Mouse (Mus musculus): ENCODE results near the gene Rad51d.

The Rad51d gene

DNA sequence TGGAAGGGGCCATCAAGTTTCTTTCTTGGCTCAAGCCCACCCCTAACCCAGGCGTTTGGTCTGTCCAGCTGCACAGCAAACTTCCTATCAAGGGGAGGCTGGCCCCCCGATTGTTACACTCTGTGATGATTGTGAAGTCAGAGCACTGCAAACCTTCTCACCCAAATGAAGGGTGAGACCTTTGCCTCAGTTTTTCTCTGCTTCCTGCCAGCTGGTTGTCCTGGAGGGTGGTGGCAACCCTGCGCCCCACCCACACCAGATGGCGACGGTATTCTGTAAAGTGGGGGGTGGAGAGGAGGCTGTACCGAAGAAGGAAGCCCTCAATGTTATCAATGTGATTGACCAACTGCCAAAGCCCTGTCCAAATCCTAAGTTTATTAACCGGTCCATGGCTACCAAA, 1.5 kb upstream of the Rad51d start, which contains the start of gene Fndc8:
TSS of gene Fndc8 (plus strand) at position 189 of the 400 bp plus-strand sequence.
- no peak for DNase-seq (ENCODE audit: low spot score)

DNA sequence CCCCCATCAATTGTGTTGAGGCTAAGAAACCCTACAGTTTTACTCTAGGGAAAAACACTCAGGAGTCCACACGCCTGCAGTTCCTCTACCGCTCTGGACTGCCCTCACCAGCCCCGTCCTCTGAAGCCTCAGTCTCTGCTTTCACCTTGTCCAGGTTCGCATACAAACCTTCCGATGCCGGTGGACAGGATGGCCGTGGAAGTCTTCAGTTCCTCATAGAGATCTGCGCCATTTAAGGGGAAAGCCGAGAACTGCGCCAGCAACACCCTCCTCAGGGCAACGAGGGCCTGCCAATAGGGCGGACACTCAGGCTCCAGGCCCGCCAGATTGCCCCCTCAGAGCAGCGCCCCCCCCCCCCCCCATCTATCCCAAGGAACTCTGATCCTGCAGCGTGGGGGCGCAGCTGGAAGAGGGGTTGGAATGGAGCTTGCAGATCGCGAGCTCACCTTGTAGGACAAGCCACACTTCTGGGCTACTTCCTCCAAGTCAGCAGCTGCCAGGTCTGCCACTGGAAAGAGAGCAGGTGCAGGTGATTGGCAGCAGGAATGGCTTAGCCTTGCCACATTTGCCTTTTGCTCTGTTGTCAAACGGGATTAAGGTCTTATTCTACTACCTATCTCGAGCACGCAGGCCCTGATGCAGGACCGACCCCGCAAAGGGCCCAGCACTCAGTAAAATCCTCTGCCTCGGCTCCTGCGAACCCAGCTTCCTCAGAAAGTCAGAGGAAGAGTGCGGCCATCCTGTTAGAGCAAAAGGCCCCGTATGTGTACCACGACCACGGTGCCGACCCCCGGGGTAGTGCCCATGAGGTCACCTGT, 681 bp downstream of the Rad51d start:
- peak; percentile 21 for DNase-seq (ENCODE audit: low spot score)

- DNase-seq (ENCODE audit: low spot score), result no peak
Measured at GRCm38 (mm10) chr11:82888491-82888946, 1.9 kb downstream of the Rad51d start.

DNA sequence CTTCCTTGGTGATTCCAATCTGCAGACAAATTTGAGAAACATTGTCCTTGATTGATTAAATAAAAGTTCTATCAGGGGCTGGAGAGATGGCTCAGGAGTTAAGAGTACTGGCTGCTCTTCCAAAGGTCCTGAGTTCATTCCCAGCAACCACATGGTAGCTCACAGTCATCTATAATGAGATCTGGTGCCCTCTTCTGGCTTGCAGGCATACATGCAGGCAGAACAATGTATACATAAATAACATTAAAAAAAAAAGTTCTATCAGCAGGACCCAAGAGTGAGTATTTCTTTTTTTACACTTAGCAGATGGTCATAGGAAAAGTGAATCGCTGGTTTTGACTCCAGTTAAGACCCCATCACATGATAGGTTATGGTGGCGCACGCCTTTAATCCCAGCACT, 3.9 kb downstream of the Rad51d start:
- DNase-seq (ENCODE audit: low spot score), result no peak

DNA sequence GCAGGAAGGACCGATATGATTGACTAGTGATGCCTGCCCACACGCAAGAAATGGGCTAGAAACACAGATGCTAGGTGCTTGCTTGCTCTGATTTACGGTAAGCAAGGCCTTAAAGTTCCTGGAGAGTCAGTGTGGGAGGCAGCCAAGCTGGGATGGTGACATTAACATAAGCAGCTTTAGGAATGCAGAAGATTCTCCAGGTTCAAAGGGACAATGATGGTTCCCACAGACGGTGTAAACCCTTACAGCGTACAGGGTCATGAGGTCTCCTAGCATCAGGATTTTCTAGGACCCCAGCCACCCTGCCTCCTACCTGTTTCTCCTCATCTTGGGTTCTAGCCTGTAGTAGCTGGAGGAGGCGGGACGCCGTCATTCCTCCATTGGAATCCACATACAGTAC, 7.2 kb downstream of the Rad51d start:
- DNase-seq (ENCODE audit: low spot score), result no peak

DNA sequence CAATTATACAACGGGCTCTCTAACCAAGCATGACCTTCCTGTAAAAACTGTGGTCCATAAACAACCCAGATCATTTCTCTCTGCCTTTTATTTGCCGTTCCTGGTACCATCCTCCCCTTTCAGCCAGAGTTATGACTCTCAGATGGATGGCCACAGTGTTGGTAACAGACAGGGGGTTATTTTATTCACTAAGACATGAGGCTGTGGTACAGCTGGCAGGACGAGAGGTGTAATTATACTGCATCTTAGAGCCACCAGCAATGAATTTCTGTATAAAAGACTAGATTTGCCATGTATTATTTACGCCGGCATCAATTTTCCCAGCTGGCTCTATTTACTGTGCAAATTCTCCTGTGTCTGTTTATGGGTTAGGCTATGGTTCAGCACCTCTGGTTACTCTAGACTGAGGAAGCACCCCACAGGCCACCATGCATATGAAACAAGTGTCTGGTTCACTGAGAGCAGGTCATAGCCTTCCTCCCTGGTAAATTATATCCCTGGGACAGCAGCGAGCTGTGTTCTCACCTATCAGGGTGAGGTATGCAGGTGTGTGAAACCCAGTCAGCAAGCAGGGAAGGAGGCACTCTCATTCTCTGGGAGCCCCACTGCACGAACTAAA, 12.6 kb downstream of the Rad51d start:
- DNase-seq (ENCODE audit: low spot score), result no peak

- no peak for DNase-seq (ENCODE audit: low spot score)
Measured at GRCm38 (mm10) chr11:82875631-82876030, 14.8 kb downstream of the Rad51d start.

- no peak for DNase-seq (ENCODE audit: low spot score)
Measured at GRCm38 (mm10) chr11:82874924-82875323, 15.5 kb downstream of the Rad51d start.

GRCm38 (mm10) chr11:82871031-82871446, 19.4 kb downstream of the Rad51d start, which contains the start of gene Rffl:
Rffl (minus strand) TSS chr11:82871210.
- DNase-seq (ENCODE audit: low spot score), result peak; percentile 94

- DNase-seq (ENCODE audit: low spot score), result peak; percentile 58
Measured at GRCm38 (mm10) chr11:82870173-82871030, 20.0 kb downstream of the Rad51d start.

GRCm38 (mm10) chr11:82869506-82870172, 20.8 kb downstream of the Rad51d start:
- no peak for DNase-seq (ENCODE audit: low spot score)

GRCm38 (mm10) chr11:82867956-82868355, 22.5 kb downstream of the Rad51d start:
- DNase-seq (ENCODE audit: low spot score), result no peak

- DNase-seq (ENCODE audit: low spot score), result no peak
Measured at GRCm38 (mm10) chr11:82866850-82867564, 23.4 kb downstream of the Rad51d start.

DNA sequence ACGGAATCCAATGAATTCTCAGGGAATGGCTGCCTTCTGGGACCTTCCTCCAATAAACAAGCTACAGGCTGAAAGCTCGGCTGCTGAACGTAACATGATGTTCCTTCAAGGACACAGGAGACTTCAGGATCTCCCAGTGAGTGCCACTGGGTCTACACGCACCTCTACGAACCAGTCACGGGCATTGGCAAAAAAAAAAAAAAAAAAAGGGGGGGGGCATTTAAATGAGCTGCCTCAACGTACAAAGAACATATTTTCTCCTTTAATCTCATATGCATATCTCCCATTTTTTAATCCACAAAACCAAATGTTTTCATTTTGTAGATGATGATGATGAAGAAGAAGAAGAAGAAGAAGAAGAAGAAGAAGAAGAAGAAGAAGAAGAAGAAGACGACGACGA, 24.5 kb downstream of the Rad51d start:
- no peak for DNase-seq (ENCODE audit: low spot score)

GRCm38 (mm10) chr11:82863488-82863931, 26.9 kb downstream of the Rad51d start:
- no peak for DNase-seq (ENCODE audit: low spot score)

- no peak for DNase-seq (ENCODE audit: low spot score)
Measured at GRCm38 (mm10) chr11:82863059-82863458, 27.4 kb downstream of the Rad51d start.

DNA sequence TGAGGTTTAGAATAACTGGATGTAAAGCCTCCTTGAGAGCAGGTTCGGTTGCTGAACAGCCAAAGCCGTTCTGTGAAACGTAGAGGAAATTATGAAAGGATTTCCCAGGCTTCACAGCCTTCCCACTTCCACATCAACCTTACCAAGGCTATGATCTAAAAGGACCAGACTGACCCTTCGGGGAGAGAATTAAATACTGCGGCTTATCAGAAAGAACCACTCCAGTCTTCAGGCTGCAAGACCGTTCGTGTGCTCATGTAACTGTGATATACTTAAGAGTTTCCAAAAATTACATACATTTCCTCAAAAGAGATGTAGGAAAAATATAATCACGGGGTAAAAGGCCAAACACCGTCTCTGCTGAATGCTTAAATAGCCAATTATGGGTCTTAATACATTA, 27.8 kb downstream of the Rad51d start:
- no peak for DNase-seq (ENCODE audit: low spot score)

- no peak for DNase-seq (ENCODE audit: low spot score)
Measured at GRCm38 (mm10) chr11:82861558-82861957, 28.9 kb downstream of the Rad51d start.

DNA sequence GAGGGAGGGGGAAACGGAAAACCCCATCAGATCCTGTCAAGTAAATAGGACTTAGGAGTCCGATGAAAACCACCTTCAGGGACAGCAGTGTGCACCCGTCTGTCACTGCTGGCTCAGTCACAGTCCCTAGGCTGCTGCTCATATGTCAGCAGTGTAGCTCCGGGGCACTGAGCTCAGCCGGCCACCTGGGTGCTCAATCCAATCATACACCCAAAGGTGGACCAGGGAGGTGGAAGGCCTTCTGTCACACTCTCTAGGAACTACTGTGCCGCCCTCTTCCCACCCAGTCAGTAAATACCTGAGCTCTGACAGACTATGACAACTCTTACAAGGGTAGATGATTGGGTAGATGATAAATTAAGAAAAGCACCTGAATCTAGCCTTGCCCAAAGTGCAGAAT, 29.7 kb downstream of the Rad51d start:
- DNase-seq (ENCODE audit: low spot score), result no peak

GRCm38 (mm10) chr11:82857307-82857848, 33.0 kb downstream of the Rad51d start:
- DNase-seq (ENCODE audit: low spot score), result no peak

DNA sequence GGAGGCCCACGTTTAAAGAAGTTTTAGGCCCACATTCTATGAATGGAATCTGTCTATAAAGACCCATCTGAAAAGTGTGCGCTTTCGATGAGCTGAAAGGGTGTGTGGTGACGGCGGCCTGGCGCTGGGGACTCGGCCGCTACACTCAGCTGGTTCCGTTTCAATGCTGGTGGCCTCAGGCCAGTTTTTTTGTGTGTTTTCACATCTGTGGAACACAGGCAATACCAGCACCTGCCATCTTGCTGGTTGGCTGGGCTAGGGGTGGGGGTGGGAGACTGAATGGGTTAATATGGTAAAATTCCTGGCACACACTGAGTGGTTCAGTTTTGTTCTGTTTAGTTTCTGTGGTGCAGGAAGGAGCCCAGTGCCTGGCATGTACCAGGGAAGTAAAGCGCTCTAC, 34.4 kb downstream of the Rad51d start:
- no peak for DNase-seq (ENCODE audit: low spot score)
